Mouse (Mus musculus): ENCODE measurements around the gene Slc25a26. TPM values are rescaled to one million over a fixed set of nuclear protein-coding genes. Genes with fewer than 3 reads are reported as not detected.
A peak's percentile ranks its signal among the peaks of the same experiment; 100 is the strongest.

Slc25a26 gene
- polyA plus RNA-seq, 1 experiment from 2014 or later = 6.5 TPM

DNA sequence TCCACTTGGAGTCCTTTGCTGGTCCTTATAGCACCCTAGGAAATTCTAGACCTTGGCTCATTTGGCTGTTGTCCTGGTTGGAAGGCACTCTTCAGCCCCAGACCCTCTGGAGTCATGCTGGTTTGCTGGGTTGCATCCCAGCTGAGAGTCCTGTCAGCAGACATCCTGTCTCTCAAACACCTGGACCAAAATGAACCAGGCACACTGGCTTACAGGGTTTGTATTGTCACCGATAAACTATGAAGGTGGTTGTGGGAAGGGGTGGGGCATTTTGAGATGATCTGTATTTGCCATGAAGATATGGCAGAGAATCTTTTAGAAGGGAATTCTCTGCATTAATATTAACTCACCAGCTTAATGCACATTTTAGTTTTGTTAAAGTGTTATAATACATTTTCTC lies 60.8 kb downstream of the Slc25a26 start:
- Histone ChIP-seq H3K36me3 (ENCODE audit: poor library complexity, severe bottlenecking) (no peaks in the 10 kb centered on the region), H3K4me3 (no peak overlapping the region), H3K27me3 (no peaks in the 10 kb centered on the region), H3K4me2 (no peak overlapping the region), H3K27ac (no peak overlapping the region), H3K4me1 (no peaks in the 10 kb centered on the region), H3K9me3 (replicated peaks) (no peaks in the 10 kb centered on the region), H3K9ac (no peak overlapping the region)
- no peak for ATAC-seq
- 95% methylated on average over 1 of the region's 1 CpGs for WGBS

DNA sequence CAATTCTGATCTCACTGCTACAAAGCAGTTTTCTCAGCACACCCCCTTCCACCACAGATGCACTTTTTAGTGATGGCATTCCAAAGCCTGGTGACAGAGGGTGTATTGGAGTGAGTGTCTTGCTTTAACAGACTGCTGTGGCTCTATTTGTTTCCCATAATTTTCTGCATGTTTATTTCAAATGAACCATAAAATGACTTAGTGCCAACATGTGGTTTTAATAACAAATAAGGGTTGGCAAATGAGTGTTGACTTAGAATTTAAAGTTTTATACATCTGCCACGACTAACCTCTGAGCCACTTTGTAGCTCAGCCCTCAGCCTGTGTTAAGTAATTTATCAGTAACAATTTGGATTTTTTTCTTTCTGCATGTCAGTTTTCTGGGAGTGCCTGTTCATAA lies 61.2 kb downstream of the Slc25a26 start:
- Histone ChIP-seq H3K4me2 (no peak overlapping the region), H3K27ac (no peak overlapping the region), H3K9me3 (replicated peaks) (no peaks in the 10 kb centered on the region), H3K27me3 (no peaks in the 10 kb centered on the region), H3K9ac (no peak overlapping the region), H3K4me3 (no peak overlapping the region), H3K4me1 (no peaks in the 10 kb centered on the region), H3K36me3 (ENCODE audit: poor library complexity, severe bottlenecking) (no peaks in the 10 kb centered on the region)
- ATAC-seq = no peak
- 83% methylated on average over 1 of the region's 1 CpGs for WGBS

- Histone ChIP-seq H3K9me3 (replicated peaks) (no peaks in the 10 kb centered on the region), H3K4me2 (no peak overlapping the region), H3K9ac (no peak overlapping the region), H3K4me3 (no peak overlapping the region), H3K27ac (no peak overlapping the region), H3K4me1 (no peaks in the 10 kb centered on the region), H3K36me3 (ENCODE audit: poor library complexity, severe bottlenecking) (no peaks in the 10 kb centered on the region), H3K27me3 (no peaks in the 10 kb centered on the region)
- ATAC-seq = no peak
- 63% methylated on average over 8 of the region's 8 CpGs for WGBS
Observed at GRCm38 (mm10) chr6:94563203-94563940, 63.2 kb downstream of the Slc25a26 start.

DNA sequence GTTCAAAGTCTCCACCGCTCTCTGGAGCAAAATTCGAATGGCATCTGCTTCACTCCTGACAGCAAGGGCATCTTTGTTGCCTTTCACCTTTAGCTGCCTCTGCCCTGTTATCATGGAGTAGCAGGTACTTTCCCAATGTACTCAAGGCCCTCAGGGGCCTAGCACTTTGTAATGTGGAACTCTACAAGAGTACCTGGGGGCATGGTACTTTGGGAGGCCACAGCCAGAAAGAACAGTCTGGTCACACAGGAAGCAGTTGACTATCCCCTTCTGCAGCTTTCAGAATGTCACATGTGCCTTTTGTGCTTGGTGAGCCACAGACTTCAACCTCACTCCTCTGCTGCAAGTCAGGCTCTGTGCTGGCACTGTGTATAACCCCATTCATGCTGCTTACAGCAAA lies 65.6 kb downstream of the Slc25a26 start:
- H3K4me2 ChIP-seq = no peak overlapping the region
- 99% methylated on average over 2 of the region's 2 CpGs for WGBS

DNA sequence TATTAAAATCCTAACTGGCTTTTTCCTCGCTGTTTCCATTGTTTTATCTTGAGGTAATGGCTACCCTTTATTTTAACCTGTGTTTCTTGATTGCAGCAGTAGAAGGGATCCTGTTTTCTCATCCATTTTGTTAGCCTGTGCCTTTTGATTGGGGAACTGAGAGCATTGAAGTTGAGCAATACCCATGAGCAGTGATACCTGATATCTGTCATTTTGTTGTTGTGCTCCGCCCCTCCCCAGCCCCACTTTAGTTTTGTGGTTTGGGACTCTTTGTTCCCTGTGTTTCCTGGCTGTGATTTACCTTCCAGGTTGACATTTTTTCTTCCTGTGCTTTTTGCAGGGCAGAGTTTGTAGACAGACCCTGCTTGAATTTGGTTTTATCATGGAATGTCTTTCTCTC lies 67.9 kb downstream of the Slc25a26 start:
- ATAC-seq = no peak

More for the DNA sequence above, 65.6 kb downstream of the Slc25a26 start:
- Histone ChIP-seq H3K27me3 (no peaks in the 10 kb centered on the region), H3K36me3 (ENCODE audit: poor library complexity, severe bottlenecking) (no peaks in the 10 kb centered on the region), H3K4me1 (no peaks in the 10 kb centered on the region), H3K4me3 (no peak overlapping the region), H3K9ac (no peak overlapping the region), H3K27ac (no peak overlapping the region), H3K9me3 (replicated peaks) (no peaks in the 10 kb centered on the region)
- no peak for ATAC-seq

GRCm38 (mm10) chr6:94575526-94576166 lies 75.5 kb downstream of the Slc25a26 start:
- Histone ChIP-seq H3K36me3 (ENCODE audit: poor library complexity, severe bottlenecking) (no peaks in the 10 kb centered on the region), H3K27ac (peak overlapping the region; percentile 27), H3K4me1 (peaks cover 39% of the 10 kb centered on the region), H3K4me2 (peak overlapping the region; percentile 13; the same call in 1 of the 2 replicates), H3K4me3 (no peak overlapping the region), H3K9ac (no peak overlapping the region; the same call in 1 of the 2 replicates), H3K9me3 (replicated peaks) (no peaks in the 10 kb centered on the region), H3K27me3 (no peaks in the 10 kb centered on the region)
- ATAC-seq = no peak
- 24% methylated on average over 9 of the region's 9 CpGs for WGBS

More for the DNA sequence above, 67.9 kb downstream of the Slc25a26 start:
- Histone ChIP-seq H3K9me3 (replicated peaks) (no peaks in the 10 kb centered on the region), H3K9ac (no peak overlapping the region), H3K4me1 (no peaks in the 10 kb centered on the region), H3K36me3 (ENCODE audit: poor library complexity, severe bottlenecking) (no peaks in the 10 kb centered on the region), H3K27me3 (no peaks in the 10 kb centered on the region), H3K4me3 (no peak overlapping the region), H3K27ac (no peak overlapping the region), H3K4me2 (no peak overlapping the region)
- 91% methylated on average over 2 of the region's 2 CpGs for WGBS

GRCm38 (mm10) chr6:94577991-94578390 lies 77.9 kb downstream of the Slc25a26 start:
- Histone ChIP-seq H3K9me3 (replicated peaks) (no peaks in the 10 kb centered on the region), H3K27me3 (no peaks in the 10 kb centered on the region), H3K36me3 (ENCODE audit: poor library complexity, severe bottlenecking) (no peaks in the 10 kb centered on the region), H3K9ac (no peak overlapping the region), H3K4me2 (peak overlapping the region; percentile 17; the same call in 1 of the 2 replicates), H3K4me3 (no peak overlapping the region), H3K27ac (peak overlapping the region; percentile 73), H3K4me1 (peaks cover 39% of the 10 kb centered on the region)
- 3% methylated on average over 8 of the region's 8 CpGs for WGBS
- ATAC-seq = peak; percentile 92

DNA sequence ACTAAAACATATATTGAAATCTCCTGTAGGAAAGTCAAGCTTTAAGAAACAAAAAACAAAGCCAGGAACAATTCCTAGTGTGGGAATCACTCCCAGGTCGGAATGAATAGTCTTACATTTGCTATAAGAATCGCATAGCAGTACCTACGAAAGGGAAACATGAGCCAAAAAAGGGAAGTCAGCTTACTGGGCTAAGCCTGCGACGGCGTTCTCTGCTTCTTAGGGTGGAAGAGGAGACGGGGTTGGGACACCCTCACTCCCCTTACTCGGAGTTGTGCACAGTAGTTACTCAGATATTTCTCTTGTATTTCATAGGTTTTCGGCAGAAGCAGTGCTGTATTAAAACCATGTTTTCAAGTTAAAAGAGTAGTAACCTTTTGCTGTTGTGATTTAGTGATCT lies 81.9 kb downstream of the Slc25a26 start:
- H3K9ac ChIP-seq = no peak overlapping the region
- no peak for ATAC-seq
- peaks cover 20% of the 10 kb centered on the region for H3K4me1 ChIP-seq
- H3K4me3 ChIP-seq = no peak overlapping the region
- H3K9me3 ChIP-seq (replicated peaks) = no peaks in the 10 kb centered on the region
- H3K36me3 ChIP-seq (ENCODE audit: poor library complexity, severe bottlenecking) = no peaks in the 10 kb centered on the region
- WGBS = 88% methylated on average over 9 of the region's 9 CpGs
- H3K27ac ChIP-seq = no peak overlapping the region
- no peaks in the 10 kb centered on the region for H3K27me3 ChIP-seq
- no peak overlapping the region for H3K4me2 ChIP-seq

DNA sequence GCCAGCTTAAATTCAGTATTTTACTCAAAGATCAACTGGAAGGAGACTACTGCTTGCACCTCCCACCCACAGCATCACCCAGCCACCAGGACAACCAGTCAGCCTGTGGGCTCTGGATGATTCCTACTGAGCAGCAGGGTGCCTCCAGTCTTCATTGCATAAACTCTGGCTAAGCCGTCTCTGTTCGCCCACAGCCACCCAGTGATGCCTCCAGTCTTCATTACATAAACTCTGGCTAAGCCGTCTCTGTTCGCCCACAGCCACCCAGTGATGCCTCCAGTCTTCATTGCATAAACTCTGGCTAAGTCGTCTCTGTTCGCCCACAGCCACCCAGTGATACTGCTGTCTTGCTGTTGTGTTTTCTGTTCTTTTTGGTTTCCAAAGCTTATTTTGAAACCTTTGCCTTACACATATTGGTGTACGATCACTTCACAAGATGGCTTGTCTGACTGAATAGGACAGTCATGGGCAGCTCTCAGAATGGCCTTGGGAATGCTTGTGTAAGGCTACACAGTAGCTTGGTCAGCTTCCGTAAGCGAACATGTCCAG lies 84.1 kb downstream of the Slc25a26 start:
- H3K4me3 ChIP-seq = no peak overlapping the region
- WGBS = 93% methylated on average over 9 of the region's 9 CpGs
- H3K27me3 ChIP-seq = no peaks in the 10 kb centered on the region
- H3K9ac ChIP-seq = no peak overlapping the region
- H3K4me2 ChIP-seq = no peak overlapping the region
- no peaks in the 10 kb centered on the region for H3K9me3 ChIP-seq (replicated peaks)
- H3K4me1 ChIP-seq = no peaks in the 10 kb centered on the region
- no peak for ATAC-seq
- H3K36me3 ChIP-seq (ENCODE audit: poor library complexity, severe bottlenecking) = no peaks in the 10 kb centered on the region
- H3K27ac ChIP-seq = no peak overlapping the region

- no peak overlapping the region for H3K4me3 ChIP-seq
- no peak overlapping the region for H3K27ac ChIP-seq
- H3K9ac ChIP-seq = no peak overlapping the region
- no peaks in the 10 kb centered on the region for H3K4me1 ChIP-seq
- no peak overlapping the region for H3K4me2 ChIP-seq
- ATAC-seq = no peak
- WGBS = 90% methylated on average over 4 of the region's 4 CpGs
- H3K27me3 ChIP-seq = no peaks in the 10 kb centered on the region
- no peaks in the 10 kb centered on the region for H3K36me3 ChIP-seq (ENCODE audit: poor library complexity, severe bottlenecking)
- no peaks in the 10 kb centered on the region for H3K9me3 ChIP-seq (replicated peaks)
Observed at GRCm38 (mm10) chr6:94584976-94585375, 84.8 kb downstream of the Slc25a26 start.

- no peak overlapping the region for H3K27ac ChIP-seq
- H3K4me1 ChIP-seq = peaks cover 11% of the 10 kb centered on the region
- ATAC-seq = no peak
- H3K4me3 ChIP-seq = no peak overlapping the region
- no peak overlapping the region for H3K9ac ChIP-seq
- no peaks in the 10 kb centered on the region for H3K27me3 ChIP-seq
- H3K4me2 ChIP-seq = no peak overlapping the region
- H3K9me3 ChIP-seq (replicated peaks) = no peaks in the 10 kb centered on the region
- 92% methylated on average over 4 of the region's 4 CpGs for WGBS
- H3K36me3 ChIP-seq (ENCODE audit: poor library complexity, severe bottlenecking) = no peaks in the 10 kb centered on the region
Observed at GRCm38 (mm10) chr6:94588365-94588764, 88.2 kb downstream of the Slc25a26 start.

- Histone ChIP-seq H3K9me3 (replicated peaks) (no peaks in the 10 kb centered on the region), H3K36me3 (ENCODE audit: poor library complexity, severe bottlenecking) (no peaks in the 10 kb centered on the region), H3K27me3 (no peaks in the 10 kb centered on the region), H3K4me2 (no peak overlapping the region), H3K4me3 (no peak overlapping the region), H3K4me1 (peaks cover 20% of the 10 kb centered on the region), H3K9ac (no peak overlapping the region), H3K27ac (no peak overlapping the region; the same call in 1 of the 2 replicates)
- ATAC-seq = peak; percentile 38; the same call in 1 of the 2 replicates
- 17% methylated on average over 8 of the region's 8 CpGs for WGBS
Observed at GRCm38 (mm10) chr6:94592243-94592642, 92.1 kb downstream of the Slc25a26 start.

Measured in forebrain, embryonic 13.5 days (tissue).